Mouse (Mus musculus): ENCODE data around the gene Tymp. TPM values are rescaled to one million over a fixed set of nuclear protein-coding genes. Genes with fewer than 3 reads are reported as not detected.

The Tymp gene
- total and polyA plus RNA-seq, 2 experiments from 2014 or later, result 3.6 to 7.0 TPM

DNA sequence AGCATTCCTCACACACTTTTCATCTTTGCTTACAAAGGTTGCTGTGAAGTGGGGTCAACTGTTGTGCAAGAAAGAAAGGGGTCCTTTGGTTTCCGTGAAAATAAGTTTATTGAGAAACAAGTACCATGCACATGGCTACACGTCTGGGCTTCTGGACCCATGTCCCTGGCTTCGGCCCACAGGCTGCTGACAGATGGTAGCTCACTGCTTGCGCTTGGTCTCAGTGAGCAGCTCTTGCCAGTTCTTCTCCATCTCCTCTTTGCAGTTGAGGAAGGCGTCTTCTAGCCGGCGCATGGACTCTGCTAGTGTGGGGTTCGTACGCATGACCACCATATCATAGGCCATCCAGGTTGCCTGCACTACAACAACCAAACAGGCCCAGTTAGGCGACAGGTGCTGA, 13.2 kb upstream of the Tymp start:
- Histone ChIP-seq H3K27ac (ENCODE audit: low read depth, low read length) (no peak overlapping the region), H3K4me1 (ENCODE audit: insufficient read depth, low read length) (no peaks in the 10 kb centered on the region), H3K36me3 (ENCODE audit: insufficient read depth, low read length) (no peaks in the 10 kb centered on the region), H3K9me3 (ENCODE audit: low read length) (no peaks in the 10 kb centered on the region), H3K4me3 (ENCODE audit: low read depth, low read length) (no peak overlapping the region), H3K27me3 (ENCODE audit: insufficient read depth, low read length) (no peaks in the 10 kb centered on the region), H3K9ac (replicated peaks; ENCODE audit: low read length, poor library complexity, severe bottlenecking) (no peak overlapping the region), H3K4me2 (ENCODE audit: low read depth, low read length, poor library complexity, severe bottlenecking) (no peak overlapping the region)
- ATAC-seq (ENCODE audit: low FRiP score) (no peak), DNase-seq (ENCODE audit: low spot score) (no peak)
- 91% methylated on average over 10 of the region's 10 CpGs for WGBS
- TF ChIP-seq CTCF (IDR thresholded peaks at IDR 0.05), result no peak

DNA sequence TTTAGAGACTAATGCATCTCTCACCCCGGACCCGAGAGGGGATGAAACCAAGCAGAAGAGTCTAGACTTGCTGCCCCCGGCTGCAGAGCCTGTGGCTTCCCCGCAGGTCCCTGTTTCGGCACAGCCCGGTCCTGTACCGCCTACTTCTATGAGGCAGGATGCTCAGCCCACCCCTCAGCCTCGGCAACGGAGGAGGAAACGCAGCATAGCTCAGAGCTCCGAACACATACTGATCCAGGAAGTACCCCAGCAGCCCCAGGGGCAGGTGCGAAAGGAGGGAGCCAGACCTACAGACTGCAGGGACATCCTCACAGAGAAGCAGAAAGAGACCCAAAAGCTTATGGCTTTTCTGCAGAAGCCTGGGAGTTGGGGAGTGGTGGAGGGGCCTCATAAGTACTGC, 10.3 kb upstream of the Tymp start:
- no peak overlapping the region for H3K4me3 ChIP-seq (ENCODE audit: low read depth, low read length)
- no peak overlapping the region for H3K9ac ChIP-seq (replicated peaks; ENCODE audit: low read length, poor library complexity, severe bottlenecking)
- no peaks in the 10 kb centered on the region for H3K9me3 ChIP-seq (ENCODE audit: low read length)
- 45% methylated on average over 12 of the region's 12 CpGs for WGBS
- ATAC-seq (ENCODE audit: low FRiP score) (no peak), DNase-seq (ENCODE audit: low spot score) (no peak)
- H3K4me1 ChIP-seq (ENCODE audit: insufficient read depth, low read length), result no peaks in the 10 kb centered on the region
- TF ChIP-seq CTCF (IDR thresholded peaks at IDR 0.05), result no peak
- no peaks in the 10 kb centered on the region for H3K36me3 ChIP-seq (ENCODE audit: insufficient read depth, low read length)
- no peak overlapping the region for H3K4me2 ChIP-seq (ENCODE audit: low read depth, low read length, poor library complexity, severe bottlenecking)
- no peak overlapping the region for H3K27ac ChIP-seq (ENCODE audit: low read depth, low read length)
- no peaks in the 10 kb centered on the region for H3K27me3 ChIP-seq (ENCODE audit: insufficient read depth, low read length)

DNA sequence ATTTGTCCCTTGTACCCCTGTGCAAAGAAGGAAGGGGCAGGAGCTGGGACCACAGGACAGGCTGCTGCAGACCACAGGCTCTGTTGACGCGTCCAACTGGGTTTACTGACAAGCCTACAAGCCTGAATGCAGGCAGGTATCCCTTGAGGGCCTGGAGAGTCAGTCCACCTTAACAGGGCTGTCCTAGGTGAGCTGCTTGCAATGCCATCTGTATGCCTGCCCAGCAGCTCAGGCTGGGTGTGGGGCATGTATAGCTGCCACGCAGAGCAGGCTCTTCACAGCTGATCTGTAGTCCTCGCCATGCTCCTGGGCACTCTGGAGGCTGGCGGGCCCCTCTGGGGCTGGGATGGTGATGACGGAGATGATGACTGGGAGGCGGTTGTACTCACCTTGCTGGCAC, 7.8 kb upstream of the Tymp start, which contains the start of gene Klhdc7b:
Klhdc7b (plus strand) TSS at position 301 of the 400 bp plus-strand sequence.
- Histone ChIP-seq H3K4me1 (ENCODE audit: insufficient read depth, low read length) (no peaks in the 10 kb centered on the region), H3K9ac (replicated peaks; ENCODE audit: low read length, poor library complexity, severe bottlenecking) (no peak within 1 kb of the TSS), H3K9me3 (ENCODE audit: low read length) (no peaks in the 10 kb centered on the region), H3K36me3 (ENCODE audit: insufficient read depth, low read length) (no peaks in the 10 kb centered on the region), H3K27ac (ENCODE audit: low read depth, low read length) (no peak within 1 kb of the TSS), H3K4me3 (ENCODE audit: low read depth, low read length) (no peak within 1 kb of the TSS), H3K27me3 (ENCODE audit: insufficient read depth, low read length) (peaks cover 1% of the 10 kb centered on the region; the same call in 1 of the 2 replicates), H3K4me2 (ENCODE audit: low read depth, low read length, poor library complexity, severe bottlenecking) (no peak within 1 kb of the TSS)
- no peak for DNase-seq (ENCODE audit: low spot score)
- ATAC-seq (ENCODE audit: low FRiP score), result no peak
- no peak for TF ChIP-seq CTCF (IDR thresholded peaks at IDR 0.05)
- WGBS, result 91% methylated on average over 7 of the region's 7 CpGs

DNA sequence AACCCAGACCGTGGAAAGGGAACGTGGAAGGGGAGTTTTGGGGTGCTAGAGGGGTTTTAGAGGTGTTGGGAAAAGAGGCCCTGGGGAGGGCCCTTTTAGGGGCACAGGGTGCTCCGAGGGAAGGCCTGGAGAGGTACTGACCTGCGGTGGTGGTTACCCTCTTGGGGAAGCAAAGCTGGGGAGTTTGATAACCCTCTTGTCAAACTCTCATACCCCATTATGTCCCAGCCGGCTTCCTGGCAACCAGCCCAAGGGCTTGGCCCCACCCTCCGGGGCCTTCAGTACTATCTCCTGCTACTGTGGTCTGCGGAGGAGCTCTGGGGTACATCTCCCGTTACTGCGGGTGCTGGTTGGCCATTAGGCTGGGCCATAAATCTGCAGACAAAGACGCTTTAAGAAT, 2.6 kb upstream of the Tymp start:
- ATAC-seq (ENCODE audit: low FRiP score) (no peak), DNase-seq (ENCODE audit: low spot score) (no peak)
- WGBS, result 16% methylated on average over 10 of the region's 10 CpGs
- Histone ChIP-seq H3K9ac (replicated peaks; ENCODE audit: low read length, poor library complexity, severe bottlenecking) (no peak overlapping the region), H3K4me2 (ENCODE audit: low read depth, low read length, poor library complexity, severe bottlenecking) (peak overlapping the region; percentile 66), H3K9me3 (ENCODE audit: low read length) (no peaks in the 10 kb centered on the region), H3K27me3 (ENCODE audit: insufficient read depth, low read length) (peaks cover 32% of the 10 kb centered on the region), H3K36me3 (ENCODE audit: insufficient read depth, low read length) (no peaks in the 10 kb centered on the region), H3K4me1 (ENCODE audit: insufficient read depth, low read length) (peaks cover 13% of the 10 kb centered on the region), H3K27ac (ENCODE audit: low read depth, low read length) (no peak overlapping the region), H3K4me3 (ENCODE audit: low read depth, low read length) (peak overlapping the region; percentile 33)
- TF ChIP-seq CTCF (IDR thresholded peaks at IDR 0.05), result no peak

DNA sequence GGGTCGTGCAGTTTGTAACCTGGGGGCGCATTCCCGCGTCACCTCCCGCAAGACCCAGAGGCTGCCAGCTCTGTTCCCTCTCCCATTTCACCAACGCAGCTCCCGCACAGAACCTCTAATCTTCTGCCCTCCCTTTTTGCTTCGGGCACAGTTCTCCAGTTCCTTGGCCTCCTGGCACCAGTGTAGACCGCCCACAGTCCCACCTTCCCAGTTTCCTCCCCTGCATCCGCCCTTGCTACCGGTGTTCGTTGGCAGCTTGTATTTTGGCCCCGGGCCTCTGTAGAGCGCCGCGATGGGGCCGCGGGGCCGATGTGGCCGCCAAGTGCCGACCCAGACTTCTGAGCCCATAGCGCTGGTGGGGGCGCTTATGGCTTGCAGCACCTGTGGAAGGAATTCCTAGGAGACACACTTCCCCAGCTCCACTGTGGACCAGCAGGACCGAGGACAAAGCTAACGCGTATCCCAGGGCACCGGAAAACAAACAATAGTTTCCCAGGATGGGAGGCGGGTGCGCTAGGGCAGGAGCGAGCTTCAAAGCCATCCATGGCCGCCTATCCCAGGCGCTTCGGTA, 2.1 kb upstream of the Tymp start, which contains the start of gene Odf3b:
Odf3b (minus strand) TSS at position 452 of the 571 bp plus-strand sequence.
- Histone ChIP-seq H3K4me2 (ENCODE audit: low read depth, low read length, poor library complexity, severe bottlenecking) (peak within 1 kb of the TSS; percentile 66), H3K27me3 (ENCODE audit: insufficient read depth, low read length) (peaks cover 32% of the 10 kb centered on the region), H3K9ac (replicated peaks; ENCODE audit: low read length, poor library complexity, severe bottlenecking) (0 out of 2 replicates have a peak within 1 kb of the TSS, but pooled peaks have one; percentile 25), H3K4me1 (ENCODE audit: insufficient read depth, low read length) (peaks cover 16% of the 10 kb centered on the region), H3K36me3 (ENCODE audit: insufficient read depth, low read length) (no peaks in the 10 kb centered on the region), H3K27ac (ENCODE audit: low read depth, low read length) (no peak within 1 kb of the TSS), H3K4me3 (ENCODE audit: low read depth, low read length) (peak within 1 kb of the TSS; percentile 33), H3K9me3 (ENCODE audit: low read length) (no peaks in the 10 kb centered on the region)
- WGBS, result 1% methylated on average over 33 of the region's 33 CpGs
- no peak for DNase-seq (ENCODE audit: low spot score)
- TF ChIP-seq CTCF (IDR thresholded peaks at IDR 0.05), result no peak
- ATAC-seq (ENCODE audit: low FRiP score), result no peak

DNA sequence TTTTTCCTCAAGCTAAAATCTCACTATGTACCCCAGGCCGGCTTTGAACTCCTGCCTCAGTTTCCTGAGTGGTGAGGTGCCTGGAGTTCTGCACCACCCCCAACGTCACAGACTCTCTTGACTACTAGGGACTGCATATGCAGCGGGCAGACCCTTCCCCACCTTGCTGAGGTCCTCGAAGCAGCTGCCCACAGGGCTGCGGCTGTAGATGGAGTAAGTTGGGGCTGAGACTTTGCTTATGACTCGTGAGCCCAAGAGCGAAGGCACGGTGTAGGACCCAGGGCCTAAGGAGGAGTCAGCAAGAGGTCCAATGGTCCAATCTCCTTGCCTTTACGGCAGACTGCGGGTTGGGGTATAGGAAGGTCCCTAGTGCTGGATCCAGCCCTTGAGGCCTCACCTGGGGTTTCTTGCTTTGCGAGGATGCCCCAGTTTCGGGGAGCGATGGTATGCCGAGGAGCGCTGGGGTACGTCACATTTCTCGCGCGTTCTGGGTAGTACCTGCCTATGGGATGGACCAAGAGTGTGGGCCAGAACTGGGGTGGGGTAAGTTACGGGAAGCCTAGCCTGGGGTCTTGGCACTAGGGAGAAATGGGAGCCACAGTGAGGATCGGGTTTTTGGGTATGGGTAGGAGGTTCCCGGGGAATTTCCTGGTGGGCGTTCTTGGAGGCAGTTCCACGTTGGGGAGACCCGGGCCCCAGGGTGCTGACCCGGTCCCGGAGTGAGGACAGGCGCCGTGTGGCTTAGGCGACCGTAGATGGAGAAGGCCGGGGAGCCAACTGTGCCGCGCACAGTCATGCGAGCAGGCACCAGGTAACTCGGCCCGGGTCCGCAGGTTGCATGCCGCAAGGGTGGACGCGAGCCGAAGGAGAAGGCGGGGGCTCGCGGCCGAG, 1.3 kb upstream of the Tymp start:
- peaks cover 16% of the 10 kb centered on the region for H3K4me1 ChIP-seq (ENCODE audit: insufficient read depth, low read length)
- TF ChIP-seq CTCF (IDR thresholded peaks at IDR 0.05), result no peak
- DNase-seq (ENCODE audit: low spot score), result no peak
- H3K9me3 ChIP-seq (ENCODE audit: low read length), result no peaks in the 10 kb centered on the region
- H3K4me2 ChIP-seq (ENCODE audit: low read depth, low read length, poor library complexity, severe bottlenecking), result peak overlapping the region; percentile 66
- peak overlapping the region; percentile 33 for H3K4me3 ChIP-seq (ENCODE audit: low read depth, low read length)
- 14% methylated on average over 46 of the region's 46 CpGs for WGBS
- no peaks in the 10 kb centered on the region for H3K36me3 ChIP-seq (ENCODE audit: insufficient read depth, low read length)
- no peak overlapping the region for H3K27ac ChIP-seq (ENCODE audit: low read depth, low read length)
- H3K9ac ChIP-seq (replicated peaks; ENCODE audit: low read length, poor library complexity, severe bottlenecking), result 0 out of 2 replicates have a peak overlapping the region, but pooled peaks have one; percentile 25
- ATAC-seq (ENCODE audit: low FRiP score), result no peak
- peaks cover 32% of the 10 kb centered on the region for H3K27me3 ChIP-seq (ENCODE audit: insufficient read depth, low read length)
